30 mouse cellular contexts compared by ENCODE assay signal in the genomic region with DNA sequence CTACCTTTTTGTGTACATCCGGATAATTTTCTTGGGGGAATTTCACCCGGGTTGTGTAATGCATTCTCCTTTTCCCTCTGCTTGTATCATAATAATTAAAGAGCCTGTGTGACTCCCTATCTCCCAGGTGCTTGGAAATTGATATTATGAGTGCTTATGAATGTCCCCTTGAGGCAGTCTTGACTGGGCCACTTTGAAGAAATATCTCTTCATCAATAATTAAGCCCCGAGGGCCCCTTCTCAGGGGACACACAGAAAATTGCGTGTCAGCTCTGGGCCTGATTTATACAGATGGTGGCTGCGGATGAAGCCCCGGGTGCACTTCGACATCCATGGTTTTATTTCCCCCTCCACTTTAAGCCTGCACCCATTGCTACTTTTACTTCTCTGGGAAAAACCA. TPM values are rescaled to one million over a fixed set of nuclear protein-coding genes. Genes with fewer than 3 reads are reported as not detected.
DNase-seq lines count a peak whose midpoint lies in the region; ATAC-seq lines count a peak whose summit lies in the region.
"Had no signal": no experiment of that assay in that cellular context is flagged by ENCODE, and none has a peak within 500 bp of the region (broad histone marks: within the 10 kb centered on the region; RNA-seq: fewer than 3 reads in every experiment).

No protein-coding gene starts in this region.

- no peaks in the 10 kb centered on the region for H3K36me3 ChIP-seq in embryonic facial prominence, embryonic 14.5 days (ENCODE audit: control insufficient read depth, insufficient read depth, low read length)
- H3K36me3 ChIP-seq in embryonic facial prominence, embryonic 10.5 days (replicated peaks) = no peaks in the 10 kb centered on the region
- no peaks in the 10 kb centered on the region for H3K36me3 ChIP-seq in midbrain, embryonic 14.5 days (ENCODE audit: control insufficient read depth, insufficient read depth, low read length)
- no peaks in the 10 kb centered on the region for H3K36me3 ChIP-seq in midbrain, embryonic 16.5 days (ENCODE audit: control insufficient read depth, insufficient read depth, low read length)
- H3K36me3 ChIP-seq: embryonic facial prominence, embryonic 12.5 days; forebrain, embryonic 12.5 days; forebrain, embryonic 15.5 days; G1E; heart, embryonic 12.5 days; heart, embryonic 15.5 days; hindbrain, embryonic 10.5 days; hindbrain, embryonic 15.5 days had no signal

- peak; percentile 38 for DNase-seq in embryonic facial prominence, embryonic 14.5 days (ENCODE audit: low spot score)
- DNase-seq in embryonic facial prominence, embryonic 10.5 days (ENCODE audit: low spot score) = no peak
- peak; percentile 47 for DNase-seq in midbrain, embryonic 14.5 days
- DNase-seq in retina, embryonic 14.5 days (ENCODE audit: low spot score) = peak; percentile 20
- no peak for DNase-seq in retina, postnatal 1 day
- no peak for DNase-seq in gastrocnemius, postnatal 4 days (ENCODE audit: low spot score in 2 of 2)
- DNase-seq: adrenal gland, postnatal 10 days; adrenal gland, postnatal 36 days; B cell, adult 2 months; cerebellum, adult 11 months; cerebellum, adult 2 months; cerebellum, adult 9-11 months; cerebellum, postnatal 25 days; gastrocnemius, postnatal 25 days; heart, postnatal 10 days; heart, postnatal 36 days had no signal

- H3K9ac ChIP-seq in embryonic facial prominence, embryonic 14.5 days (ENCODE audit: low read depth, low read length) = no peak overlapping the region
- H3K9ac ChIP-seq in midbrain, embryonic 14.5 days (replicated peaks; ENCODE audit: low read length) = no peak overlapping the region
- no peak overlapping the region for H3K9ac ChIP-seq in midbrain, embryonic 16.5 days (ENCODE audit: low read depth, low read length)
- H3K9ac ChIP-seq: embryonic facial prominence, embryonic 12.5 days; forebrain, embryonic 12.5 days; forebrain, embryonic 15.5 days; heart, embryonic 12.5 days; heart, embryonic 15.5 days; hindbrain, embryonic 15.5 days had no signal

- no peak overlapping the region for H3K27ac ChIP-seq in embryonic facial prominence, embryonic 14.5 days (replicated peaks; ENCODE audit: low read depth, low read length)
- no peak overlapping the region for H3K27ac ChIP-seq in embryonic facial prominence, embryonic 10.5 days (replicated peaks)
- no peak overlapping the region for H3K27ac ChIP-seq in midbrain, embryonic 14.5 days (replicated peaks; ENCODE audit: low read depth, low read length)
- no peak overlapping the region for H3K27ac ChIP-seq in midbrain, embryonic 16.5 days (ENCODE audit: low read length)
- H3K27ac ChIP-seq: embryonic facial prominence, embryonic 12.5 days; forebrain, embryonic 12.5 days; forebrain, embryonic 15.5 days; heart, embryonic 15.5 days; hindbrain, embryonic 10.5 days; hindbrain, embryonic 15.5 days had no signal

- H3K4me3 ChIP-seq in embryonic facial prominence, embryonic 14.5 days (ENCODE audit: low read depth, low read length) = no peak overlapping the region
- H3K4me3 ChIP-seq in embryonic facial prominence, embryonic 10.5 days = no peak overlapping the region
- H3K4me3 ChIP-seq in midbrain, embryonic 14.5 days (replicated peaks; ENCODE audit: low read depth, low read length) = no peak overlapping the region
- no peak overlapping the region for H3K4me3 ChIP-seq in midbrain, embryonic 16.5 days (ENCODE audit: low read depth, low read length)
- H3K4me3 ChIP-seq: embryonic facial prominence, embryonic 12.5 days; erythroblast, embryonic 14.5 days; forebrain, embryonic 12.5 days; forebrain, embryonic 15.5 days; heart, embryonic 12.5 days; heart, embryonic 15.5 days; hindbrain, embryonic 10.5 days; hindbrain, embryonic 15.5 days had no signal

- peak; percentile 53; the same call in 1 of the 2 replicates for ATAC-seq in embryonic facial prominence, embryonic 14.5 days (ENCODE audit: low read depth)
- ATAC-seq in midbrain, embryonic 14.5 days (ENCODE audit: low FRiP score, low TSS enrichment) = no peak
- no peak for ATAC-seq in midbrain, embryonic 16.5 days
- ATAC-seq: forebrain, embryonic 15.5 days; Patski had no signal

- H3K4me1 ChIP-seq in embryonic facial prominence, embryonic 14.5 days (ENCODE audit: control insufficient read depth, insufficient read depth, low read length) = no peaks in the 10 kb centered on the region
- H3K4me1 ChIP-seq in embryonic facial prominence, embryonic 10.5 days = 0 out of 2 replicates have a peak, but pooled peaks cover 3% of the 10 kb centered on the region
- no peaks in the 10 kb centered on the region for H3K4me1 ChIP-seq in midbrain, embryonic 14.5 days (ENCODE audit: control insufficient read depth, insufficient read depth, low read length)
- H3K4me1 ChIP-seq in midbrain, embryonic 16.5 days (ENCODE audit: control insufficient read depth, insufficient read depth, low read length) = no peaks in the 10 kb centered on the region
- H3K4me1 ChIP-seq: embryonic facial prominence, embryonic 12.5 days; forebrain, embryonic 12.5 days; forebrain, embryonic 15.5 days; heart, embryonic 12.5 days; heart, embryonic 15.5 days; hindbrain, embryonic 10.5 days; hindbrain, embryonic 15.5 days had no signal

- H3K4me2 ChIP-seq in embryonic facial prominence, embryonic 14.5 days (ENCODE audit: low read depth, low read length) = no peak overlapping the region
- no peak overlapping the region for H3K4me2 ChIP-seq in midbrain, embryonic 14.5 days (ENCODE audit: low read length)
- no peak overlapping the region for H3K4me2 ChIP-seq in midbrain, embryonic 16.5 days (ENCODE audit: low read length)
- H3K4me2 ChIP-seq: embryonic facial prominence, embryonic 12.5 days; forebrain, embryonic 12.5 days; forebrain, embryonic 15.5 days; heart, embryonic 12.5 days; heart, embryonic 15.5 days; hindbrain, embryonic 15.5 days had no signal

- H3K9me3 ChIP-seq in embryonic facial prominence, embryonic 14.5 days (ENCODE audit: control insufficient read depth, low read length) = no peaks in the 10 kb centered on the region
- H3K9me3 ChIP-seq in embryonic facial prominence, embryonic 10.5 days = no peaks in the 10 kb centered on the region
- no peaks in the 10 kb centered on the region for H3K9me3 ChIP-seq in midbrain, embryonic 14.5 days (ENCODE audit: control insufficient read depth, low read length)
- no peaks in the 10 kb centered on the region for H3K9me3 ChIP-seq in midbrain, embryonic 16.5 days (replicated peaks; ENCODE audit: control insufficient read depth, low read length, poor library complexity, severe bottlenecking)
- H3K9me3 ChIP-seq: embryonic facial prominence, embryonic 12.5 days; forebrain, embryonic 12.5 days; forebrain, embryonic 15.5 days; heart, embryonic 12.5 days; heart, embryonic 15.5 days; hindbrain, embryonic 10.5 days; hindbrain, embryonic 15.5 days had no signal

- WGBS in embryonic facial prominence, embryonic 14.5 days = 69% methylated on average over 7 of the region's 7 CpGs
- WGBS in embryonic facial prominence, embryonic 10.5 days = 75% methylated on average over 7 of the region's 7 CpGs
- 48% methylated on average over 7 of the region's 7 CpGs for WGBS in midbrain, embryonic 14.5 days
- 59% methylated on average over 7 of the region's 7 CpGs for WGBS in midbrain, embryonic 16.5 days

- H3K27me3 ChIP-seq in embryonic facial prominence, embryonic 14.5 days (replicated peaks; ENCODE audit: control insufficient read depth, insufficient read depth, low read length) = no peaks in the 10 kb centered on the region
- no peaks in the 10 kb centered on the region for H3K27me3 ChIP-seq in embryonic facial prominence, embryonic 10.5 days (replicated peaks; ENCODE audit: low read depth, poor library complexity, severe bottlenecking)
- no peaks in the 10 kb centered on the region for H3K27me3 ChIP-seq in midbrain, embryonic 14.5 days (ENCODE audit: control insufficient read depth, insufficient read depth, low read length)
- H3K27me3 ChIP-seq in midbrain, embryonic 16.5 days (ENCODE audit: control insufficient read depth, insufficient read depth, low read depth, low read length) = no peaks in the 10 kb centered on the region
- H3K27me3 ChIP-seq: CH12.LX; embryonic facial prominence, embryonic 12.5 days; forebrain, embryonic 12.5 days; forebrain, embryonic 15.5 days; heart, embryonic 12.5 days; heart, embryonic 15.5 days; hindbrain, embryonic 15.5 days; Patski had no signal

RNA-seq across cellular contexts. Expression of a gene that starts 8.3 kb away (rescaled TPM):
- polyA plus RNA-seq in embryonic facial prominence, embryonic 14.5 days (2014; fragmentation: Nextera tagmentation; extraction: Ambion mirVana) = 6.9 and 7.3 TPM in 2 replicates
- polyA plus RNA-seq in embryonic facial prominence, embryonic 10.5 days (2016; fragmentation: Nextera tagmentation; extraction: Ambion mirVana) = 6.6 and 7.0 TPM in 2 replicates
- polyA plus RNA-seq in midbrain, embryonic 14.5 days (2014; fragmentation: Nextera tagmentation; extraction: Ambion mirVana) = 2.8 and 3.4 TPM in 2 replicates
- 4.2 and 4.8 TPM in 2 replicates for polyA plus RNA-seq in midbrain, embryonic 16.5 days (2015; fragmentation: Nextera tagmentation; extraction: Ambion mirVana)
- 1 to 10 TPM; 6.6 to 7.0 TPM for total RNA-seq in gastrocnemius, postnatal 4 days (2021)
- total RNA-seq: CH12.LX; common myeloid progenitor, adult 5-6 weeks; granulocyte monocyte progenitor cell, adult 5-6 weeks had no signal
- polyA plus RNA-seq: erythroblast, embryonic 14.5 days; G1E had no signal

Comparison
In these comparisons a context has a peak if more than half of its experiments do, and no peak if none do; other contexts are left out.
1. DNase-seq: peak in embryonic facial prominence, embryonic 14.5 days (single experiment), midbrain, embryonic 14.5 days (single experiment) and retina, embryonic 14.5 days (single experiment); none in embryonic facial prominence, embryonic 10.5 days (single experiment), retina, postnatal 1 day (single experiment) and gastrocnemius, postnatal 4 days (0 of 2).